Mouse (Mus musculus): ENCODE measurements at regions not wholly inside any gene's neighbourhood (a gene's known extent, or its start where the extent isn't known, plus 50 kb on each side); places are given as distances from the start of the nearest gene placed in this dataset.

DNA sequence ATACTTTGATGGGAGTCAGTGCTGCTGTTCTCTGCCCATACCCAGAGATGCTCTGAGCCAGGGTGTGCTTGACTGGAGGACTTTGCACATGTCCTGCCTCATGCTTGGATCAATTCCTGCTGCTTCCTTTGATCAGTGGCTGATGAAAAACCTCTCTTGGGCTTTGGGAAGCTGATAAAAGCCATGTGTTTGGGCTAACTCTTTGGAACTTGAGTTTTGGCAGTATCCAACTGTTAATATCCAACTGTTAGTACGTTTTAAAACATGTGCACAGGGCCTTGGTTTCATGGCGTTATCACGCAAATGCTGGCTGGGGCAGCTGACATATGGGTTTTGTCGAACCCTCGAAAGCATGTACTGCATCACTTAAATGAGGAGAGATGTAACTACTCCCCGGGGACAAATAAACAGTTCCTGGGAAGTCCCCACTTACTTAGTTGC is 193.0 kb upstream of the Itga4 start:
- in situ Hi-C loops (cut with MboI; ENCODE audit: low pct_ligation_motif_present, low pct_unique_long_range_greater_than_20kb, low sequenced_read_pairs) = loop anchor here (5.0 kb wide), 1 partner anchor 100 kb away; no protein-coding TSS in a partner anchor
- Histone ChIP-seq H3K4me3 (replicated peaks in 1 of 3; ENCODE audit: low read depth in 2 of 3, low read length in 2 of 3, poor library complexity in 1 of 3) (no peak overlapping the region), H3K27ac (ENCODE audit: insufficient read depth, low read depth) (peak overlapping the region; percentile 80), H3K4me2 (ENCODE audit: insufficient read depth, low read depth, poor library complexity, severe bottlenecking) (0 out of 2 replicates have a peak overlapping the region, but pooled peaks have one; percentile 24), H3K9me3 (replicated peaks; ENCODE audit: low read length) (no peaks in the 10 kb centered on the region), H3K79me2 (replicated peaks; ENCODE audit: control insufficient read depth, extremely low read depth, insufficient read depth, poor library complexity, severe bottlenecking) (no peaks in the 10 kb centered on the region), H3K4me1 (ENCODE audit: control insufficient read depth in 1 of 2, insufficient read depth in 2 of 2) (peaks cover 35 to 85% of the 10 kb centered on the region in 2 experiments), H3K27me3 (replicated peaks) (no peaks in the 10 kb centered on the region), H3K36me3 (replicated peaks in 1 of 2; ENCODE audit: control insufficient read depth in 1 of 2, insufficient read depth in 1 of 2, low read length in 1 of 2) (no peaks in the 10 kb centered on the region), H3K9ac (ENCODE audit: insufficient read depth, low read depth) (no peak overlapping the region)
- DNase-seq (ENCODE audit: extremely low read depth) = peak; percentile 83
- dilution Hi-C loops (cut with MboI; ENCODE audit: extremely low pct_ligation_motif_present, extremely low pct_unique_long_range_greater_than_20kb, low sequenced_read_pairs) = no loop called here
- TF ChIP-seq EP300 (IDR thresholded peaks at IDR 0.05; ENCODE audit: low read length) (peak; percentile 64), TCF12 (IDR thresholded peaks at IDR 0.05; ENCODE audit: low read depth, low read length) (peak; percentile 66; the same call in 1 of the 2 replicates), MAX (IDR thresholded peaks at IDR 0.05; ENCODE audit: low read length) (peak; percentile 78; the same call in 1 of the 2 replicates), CHD1 (IDR thresholded peaks at IDR 0.05; ENCODE audit: low read depth, low read length) (no peak), BHLHE40 (IDR thresholded peaks at IDR 0.05; ENCODE audit: low read depth, low read length) (peak; percentile 78), ETS1 (conservative IDR thresholded peaks at IDR 0.05; ENCODE audit: low read depth, low read length) (peak; percentile 75), IRF4 (IDR thresholded peaks at IDR 0.05; ENCODE audit: low read depth, low read length) (peak; percentile 63), GABPA (IDR thresholded peaks at IDR 0.05; ENCODE audit: insufficient replicate concordance, low read depth, low read length) (no peak), ZNF384 (IDR thresholded peaks at IDR 0.05; ENCODE audit: low read depth, low read length) (no peak; the same call in 1 of the 2 replicates), MYC (IDR thresholded peaks at IDR 0.05; ENCODE audit: low read depth, low read length) (peak; percentile 93; the same call in 1 of the 2 replicates), MEF2A (IDR thresholded peaks at IDR 0.05; ENCODE audit: borderline replicate concordance, low read depth, low read length) (peak; percentile 53), TBP (conservative IDR thresholded peaks at IDR 0.05; ENCODE audit: low read depth, low read length) (0 out of 2 replicates have a peak, but pooled peaks have one; percentile 42), POLR2A (IDR thresholded peaks at IDR 0.05; ENCODE audit: low read depth, low read length) (0 out of 2 replicates have a peak, but pooled peaks have one; percentile 31)

DNA sequence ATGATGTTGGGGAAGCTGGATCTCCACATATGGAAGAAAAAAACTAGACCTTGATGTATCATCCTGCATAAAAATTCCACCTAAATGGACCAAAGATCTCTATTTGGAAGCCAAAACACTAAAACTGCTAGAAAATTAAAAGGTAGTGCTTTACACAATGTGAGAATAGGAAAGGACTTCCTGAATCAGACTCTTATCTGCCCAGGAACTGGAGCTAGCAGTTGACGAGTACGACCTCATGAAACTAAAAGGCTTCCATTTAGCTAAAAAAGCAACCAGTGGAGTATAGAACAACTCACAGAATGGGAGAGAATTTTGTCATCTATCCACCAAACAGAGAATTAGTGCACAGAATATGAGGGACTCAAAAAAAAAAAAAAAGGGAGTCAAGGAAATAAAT is 191.6 kb upstream of the Itga4 start:
- Histone ChIP-seq H3K9me3 (replicated peaks; ENCODE audit: low read length) (no peaks in the 10 kb centered on the region), H3K36me3 (replicated peaks in 1 of 2; ENCODE audit: control insufficient read depth in 1 of 2, insufficient read depth in 1 of 2, low read length in 1 of 2) (no peaks in the 10 kb centered on the region), H3K79me2 (replicated peaks; ENCODE audit: control insufficient read depth, extremely low read depth, insufficient read depth, poor library complexity, severe bottlenecking) (no peaks in the 10 kb centered on the region), H3K4me2 (ENCODE audit: insufficient read depth, low read depth, poor library complexity, severe bottlenecking) (no peak overlapping the region), H3K27me3 (replicated peaks) (no peaks in the 10 kb centered on the region), H3K4me1 (ENCODE audit: control insufficient read depth in 1 of 2, insufficient read depth in 2 of 2) (peaks cover 29 to 71% of the 10 kb centered on the region in 2 experiments), H3K9ac (ENCODE audit: insufficient read depth, low read depth) (no peak overlapping the region), H3K27ac (ENCODE audit: insufficient read depth, low read depth) (no peak overlapping the region), H3K4me3 (replicated peaks in 1 of 3; ENCODE audit: low read depth in 2 of 3, low read length in 2 of 3, poor library complexity in 1 of 3) (no peak overlapping the region)
- no peak for DNase-seq (ENCODE audit: extremely low read depth)
- in situ Hi-C loops (cut with MboI; ENCODE audit: low pct_ligation_motif_present, low pct_unique_long_range_greater_than_20kb, low sequenced_read_pairs) = loop anchor here (5.0 kb wide), 1 partner anchor 101 kb away; no protein-coding TSS in a partner anchor
- TF ChIP-seq ZC3H11A (IDR thresholded peaks at IDR 0.05; ENCODE audit: low read depth, low read length) (no peak), CTCF (conservative IDR thresholded peaks at IDR 0.05 in 1 of 2, IDR thresholded peaks at IDR 0.05 in 1 of 2; ENCODE audit: low read depth in 2 of 2, low read length in 2 of 2) (no peak), MXI1 (IDR thresholded peaks at IDR 0.05; ENCODE audit: low read depth, low read length) (no peak), MAFK (IDR thresholded peaks at IDR 0.05; ENCODE audit: insufficient replicate concordance, low read length) (no peak), CHD2 (IDR thresholded peaks at IDR 0.05; ENCODE audit: low read length) (no peak), POLR2AphosphoS2 (IDR thresholded peaks at IDR 0.05; ENCODE audit: low read depth, low read length) (no peak), KAT2A (IDR thresholded peaks at IDR 0.05; ENCODE audit: insufficient replicate concordance, low read length) (no peak), RCOR1 (conservative IDR thresholded peaks at IDR 0.05; ENCODE audit: low read depth, low read length) (no peak), EP300 (IDR thresholded peaks at IDR 0.05; ENCODE audit: low read length) (no peak; the same call in 1 of the 2 replicates), TBP (conservative IDR thresholded peaks at IDR 0.05; ENCODE audit: low read depth, low read length) (no peak), SMC3 (IDR thresholded peaks at IDR 0.05; ENCODE audit: low read depth, low read length) (no peak), ETS1 (conservative IDR thresholded peaks at IDR 0.05; ENCODE audit: low read depth, low read length) (no peak), E2F4 (IDR thresholded peaks at IDR 0.05; ENCODE audit: insufficient replicate concordance, low read depth, low read length) (no peak), GABPA (IDR thresholded peaks at IDR 0.05; ENCODE audit: insufficient replicate concordance, low read depth, low read length) (no peak), TCF12 (IDR thresholded peaks at IDR 0.05; ENCODE audit: low read depth, low read length) (no peak), NELFE (IDR thresholded peaks at IDR 0.05; ENCODE audit: low read depth, low read length) (no peak)
- dilution Hi-C loops (cut with MboI; ENCODE audit: extremely low pct_ligation_motif_present, extremely low pct_unique_long_range_greater_than_20kb, low sequenced_read_pairs) = no loop called here
